Mouse (Mus musculus): ENCODE results near the gene Pcyt2. TPM values are rescaled to one million over a fixed set of nuclear protein-coding genes. Genes with fewer than 3 reads are reported as not detected.
"Not testable (repeated sequence)": the region's sequence is repeated elsewhere in the genome, so short reads cannot be mapped to it uniquely, and the experiment has no call there.

Gene Pcyt2
- polyA plus RNA-seq, 1 experiment, result 260 TPM

- WGBS, result 94% methylated on average over 1 of the region's 1 CpGs
- DNase-seq, result no peak
- TF ChIP-seq CTCF (IDR thresholded peaks at IDR 0.05; ENCODE audit: borderline replicate concordance, control insufficient read depth, extremely low read depth, insufficient read depth, low read length, poor library complexity), result no peak
- no peak for TF ChIP-seq POLR2A (IDR thresholded peaks at IDR 0.05; ENCODE audit: control insufficient read depth, extremely low read depth, insufficient read depth, low read length, poor library complexity)
- Histone ChIP-seq H3K4me3 (ENCODE audit: control insufficient read depth, insufficient read depth, low read length) (no peak overlapping the region), H3K27me3 (ENCODE audit: control insufficient read depth, insufficient read depth, low read length) (no peaks in the 10 kb centered on the region), H3K27ac (ENCODE audit: control insufficient read depth, insufficient read depth, low read length) (no peak overlapping the region), H3K4me1 (replicated peaks; ENCODE audit: control insufficient read depth, insufficient read depth, low read length) (peaks cover 23% of the 10 kb centered on the region), H3K36me3 (ENCODE audit: control insufficient read depth, insufficient read depth, low read length) (peaks cover 29% of the 10 kb centered on the region)
Measured at GRCm38 (mm10) chr11:120583937-120584336, 33.8 kb downstream of the Pcyt2 start.

DNA sequence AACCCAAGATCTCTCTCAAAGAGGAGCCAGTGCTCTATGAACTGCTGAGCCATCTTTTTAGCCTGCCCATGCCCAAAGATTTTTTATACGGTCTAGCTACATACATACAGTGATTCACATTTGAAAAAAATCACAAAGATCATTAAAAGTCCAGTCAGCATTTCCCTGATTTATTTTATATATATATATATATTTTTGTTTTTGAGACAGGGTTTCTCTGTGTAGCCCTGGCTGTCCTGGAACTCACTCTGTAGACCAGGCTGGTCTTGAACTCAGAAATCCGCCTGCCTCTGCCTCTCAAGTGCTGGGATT is 34.8 kb downstream of the Pcyt2 start:
- H3K27ac ChIP-seq (ENCODE audit: control insufficient read depth, insufficient read depth, low read length); H3K4me3 ChIP-seq (ENCODE audit: control insufficient read depth, insufficient read depth, low read length); DNase-seq; H3K27me3 ChIP-seq (ENCODE audit: control insufficient read depth, insufficient read depth, low read length): not testable (repeated sequence)
- peaks cover 29% of the 10 kb centered on the region for H3K36me3 ChIP-seq (ENCODE audit: control insufficient read depth, insufficient read depth, low read length)
- peaks cover 23% of the 10 kb centered on the region for H3K4me1 ChIP-seq (replicated peaks; ENCODE audit: control insufficient read depth, insufficient read depth, low read length)
- 94% methylated on average over 2 of the region's 2 CpGs for WGBS

- peaks cover 29% of the 10 kb centered on the region for H3K36me3 ChIP-seq (ENCODE audit: control insufficient read depth, insufficient read depth, low read length)
Measured at GRCm38 (mm10) chr11:120582268-120582981, 35.3 kb downstream of the Pcyt2 start.

DNA sequence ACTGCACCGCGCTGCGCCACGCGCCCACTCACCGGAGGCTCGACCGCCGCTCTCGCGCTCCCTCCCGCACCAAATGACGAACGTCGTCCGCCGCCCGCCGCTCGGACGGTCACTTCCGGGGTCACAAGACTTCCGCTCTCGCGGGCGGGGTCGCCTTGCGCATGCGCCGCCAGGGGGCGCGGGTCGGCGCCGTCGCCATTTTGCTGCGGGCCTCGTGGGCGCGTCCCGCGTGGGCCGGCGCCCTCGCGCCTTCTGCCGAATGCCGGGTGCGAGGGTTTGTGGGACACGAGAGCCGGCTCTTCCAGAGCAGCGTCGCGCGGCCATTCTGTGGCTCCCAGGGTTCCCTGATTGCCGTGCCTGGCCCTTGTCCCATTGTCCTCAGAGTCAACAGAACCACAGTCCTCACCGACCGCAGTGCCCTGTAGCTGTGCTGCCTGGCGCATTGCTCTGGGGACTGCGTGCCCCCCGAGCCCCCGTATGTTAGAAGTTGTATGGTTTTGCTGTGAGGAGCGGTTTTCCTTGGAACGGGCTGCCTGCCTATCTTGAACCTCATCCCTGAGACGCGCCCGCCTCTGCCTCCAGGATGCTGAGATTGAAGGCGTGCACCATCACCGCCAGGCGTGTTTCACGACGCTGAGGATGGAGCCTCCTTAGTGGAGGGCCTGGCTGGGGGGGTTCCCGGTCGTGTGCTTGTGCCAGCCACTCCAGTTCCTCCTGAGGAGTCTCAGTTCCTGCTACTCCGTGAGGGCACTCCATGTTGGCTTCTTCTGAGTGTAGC is 36.1 kb downstream of the Pcyt2 start, which contains the start of gene Arhgdia:
Gene Arhgdia (minus strand): TSS at position 135 of the 778 bp plus-strand sequence.
- Histone ChIP-seq H3K27me3 (ENCODE audit: control insufficient read depth, insufficient read depth, low read length) (no peaks in the 10 kb centered on the region), H3K4me3 (ENCODE audit: control insufficient read depth, insufficient read depth, low read length) (peak within 1 kb of the TSS; percentile 97), H3K36me3 (ENCODE audit: control insufficient read depth, insufficient read depth, low read length) (peaks cover 22% of the 10 kb centered on the region), H3K27ac (ENCODE audit: control insufficient read depth, insufficient read depth, low read length) (peak within 1 kb of the TSS; percentile 51), H3K4me1 (replicated peaks; ENCODE audit: control insufficient read depth, insufficient read depth, low read length) (peaks cover 23% of the 10 kb centered on the region)
- TF ChIP-seq POLR2A (IDR thresholded peaks at IDR 0.05; ENCODE audit: control insufficient read depth, extremely low read depth, insufficient read depth, low read length, poor library complexity), result peak; percentile 97
- TF ChIP-seq CTCF (IDR thresholded peaks at IDR 0.05; ENCODE audit: borderline replicate concordance, control insufficient read depth, extremely low read depth, insufficient read depth, low read length, poor library complexity), result peak; percentile 72; the same call in 1 of the 2 replicates
- WGBS, result 2% methylated on average over 75 of the region's 75 CpGs
- DNase-seq, result peak; percentile 87

More at GRCm38 (mm10) chr11:120582268-120582981, 35.3 kb downstream of the Pcyt2 start:
- Histone ChIP-seq H3K27me3 (ENCODE audit: control insufficient read depth, insufficient read depth, low read length) (no peaks in the 10 kb centered on the region), H3K4me3 (ENCODE audit: control insufficient read depth, insufficient read depth, low read length) (peak overlapping the region; percentile 97), H3K27ac (ENCODE audit: control insufficient read depth, insufficient read depth, low read length) (peak overlapping the region; percentile 27), H3K4me1 (replicated peaks; ENCODE audit: control insufficient read depth, insufficient read depth, low read length) (peaks cover 23% of the 10 kb centered on the region)
- 57% methylated on average over 8 of the region's 8 CpGs for WGBS
- TF ChIP-seq CTCF (IDR thresholded peaks at IDR 0.05; ENCODE audit: borderline replicate concordance, control insufficient read depth, extremely low read depth, insufficient read depth, low read length, poor library complexity) (no peak), POLR2A (IDR thresholded peaks at IDR 0.05; ENCODE audit: control insufficient read depth, extremely low read depth, insufficient read depth, low read length, poor library complexity) (no peak)
- peak; percentile 68 for DNase-seq

DNA sequence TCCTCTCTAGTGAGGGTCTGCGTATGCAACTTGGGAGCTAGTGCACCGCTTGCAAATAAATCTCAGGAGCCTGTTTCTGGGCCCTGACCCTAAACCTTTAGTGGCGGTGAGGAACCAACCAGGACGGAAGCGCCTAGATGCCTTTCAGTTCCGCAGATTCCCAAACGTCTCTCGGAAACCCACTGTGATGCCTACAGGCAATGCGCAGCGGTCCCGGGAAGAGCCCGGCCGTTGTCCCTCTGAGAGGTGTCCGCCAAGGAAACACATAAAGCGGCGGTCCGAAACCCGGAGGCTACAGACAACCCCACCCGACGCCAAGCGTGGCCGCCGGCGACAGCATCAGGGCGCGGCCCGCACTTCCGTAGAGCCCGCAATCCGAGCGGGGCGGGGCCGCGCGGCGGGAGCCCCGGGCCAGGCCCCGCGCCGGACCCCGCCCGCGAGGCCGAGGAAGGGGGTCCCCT is 36.8 kb downstream of the Pcyt2 start:
- H3K27me3 ChIP-seq (ENCODE audit: control insufficient read depth, insufficient read depth, low read length), result no peaks in the 10 kb centered on the region
- H3K36me3 ChIP-seq (ENCODE audit: control insufficient read depth, insufficient read depth, low read length), result peaks cover 19% of the 10 kb centered on the region
- TF ChIP-seq POLR2A (IDR thresholded peaks at IDR 0.05; ENCODE audit: control insufficient read depth, extremely low read depth, insufficient read depth, low read length, poor library complexity), result no peak
- TF ChIP-seq CTCF (IDR thresholded peaks at IDR 0.05; ENCODE audit: borderline replicate concordance, control insufficient read depth, extremely low read depth, insufficient read depth, low read length, poor library complexity), result no peak
- peak overlapping the region; percentile 97 for H3K4me3 ChIP-seq (ENCODE audit: control insufficient read depth, insufficient read depth, low read length)
- peaks cover 23% of the 10 kb centered on the region for H3K4me1 ChIP-seq (replicated peaks; ENCODE audit: control insufficient read depth, insufficient read depth, low read length)
- 1% methylated on average over 44 of the region's 44 CpGs for WGBS
- H3K27ac ChIP-seq (ENCODE audit: control insufficient read depth, insufficient read depth, low read length), result peak overlapping the region; percentile 51
- DNase-seq, result peak; percentile 47

- DNase-seq, result peak; percentile 26
- peak overlapping the region; percentile 51 for H3K27ac ChIP-seq (ENCODE audit: control insufficient read depth, insufficient read depth, low read length)
- 49% methylated on average over 7 of the region's 7 CpGs for WGBS
- peaks cover 19% of the 10 kb centered on the region for H3K36me3 ChIP-seq (ENCODE audit: control insufficient read depth, insufficient read depth, low read length)
- no peak for TF ChIP-seq CTCF (IDR thresholded peaks at IDR 0.05; ENCODE audit: borderline replicate concordance, control insufficient read depth, extremely low read depth, insufficient read depth, low read length, poor library complexity)
- no peak for TF ChIP-seq POLR2A (IDR thresholded peaks at IDR 0.05; ENCODE audit: control insufficient read depth, extremely low read depth, insufficient read depth, low read length, poor library complexity)
- peak overlapping the region; percentile 97 for H3K4me3 ChIP-seq (ENCODE audit: control insufficient read depth, insufficient read depth, low read length)
- H3K27me3 ChIP-seq (ENCODE audit: control insufficient read depth, insufficient read depth, low read length), result no peaks in the 10 kb centered on the region
- peaks cover 23% of the 10 kb centered on the region for H3K4me1 ChIP-seq (replicated peaks; ENCODE audit: control insufficient read depth, insufficient read depth, low read length)
Measured at GRCm38 (mm10) chr11:120580190-120580589, 37.5 kb downstream of the Pcyt2 start.
